Mouse (Mus musculus): ENCODE measurements around the gene Klrg2. TPM values are rescaled to one million over a fixed set of nuclear protein-coding genes. Genes with fewer than 3 reads are reported as not detected.

The Klrg2 gene
- polyA plus RNA-seq, 1 experiment from 2014 or later: 0.30 TPM

- no peak overlapping the region for H3K4me2 ChIP-seq (replicated peaks; ENCODE audit: low read depth, low read length)
- no peak for ATAC-seq (ENCODE audit: insufficient number of reproducible peaks, insufficient read depth, low FRiP score, low read depth)
- WGBS: 69% methylated on average over 1 of the region's 1 CpGs
Observed at GRCm38 (mm10) chr6:38624439-38624838, 12.6 kb downstream of the Klrg2 start.

GRCm38 (mm10) chr6:38623457-38623856 lies 13.6 kb downstream of the Klrg2 start:
- H3K27me3 ChIP-seq (ENCODE audit: control insufficient read depth, insufficient read depth, low read length): no peaks in the 10 kb centered on the region
- no peaks in the 10 kb centered on the region for H3K9me3 ChIP-seq (ENCODE audit: control insufficient read depth, low read depth, low read length)
- ATAC-seq (ENCODE audit: insufficient number of reproducible peaks, insufficient read depth, low FRiP score, low read depth): no peak
- no peak overlapping the region for H3K4me3 ChIP-seq (ENCODE audit: low read depth, low read length)
- H3K4me1 ChIP-seq (ENCODE audit: control insufficient read depth, insufficient read depth, low read length): no peaks in the 10 kb centered on the region
- no peak overlapping the region for H3K27ac ChIP-seq (ENCODE audit: low read length)
- H3K4me2 ChIP-seq (replicated peaks; ENCODE audit: low read depth, low read length): no peak overlapping the region
- no peak overlapping the region for H3K9ac ChIP-seq (replicated peaks; ENCODE audit: low read depth, low read length)
- H3K36me3 ChIP-seq (ENCODE audit: control insufficient read depth, insufficient read depth, low read length): peaks cover 3% of the 10 kb centered on the region
- WGBS: 65% methylated on average over 2 of the region's 2 CpGs

More at GRCm38 (mm10) chr6:38624439-38624838, 12.6 kb downstream of the Klrg2 start:
- peaks cover under 1% of the 10 kb centered on the region for H3K36me3 ChIP-seq (ENCODE audit: control insufficient read depth, insufficient read depth, low read length)
- H3K27ac ChIP-seq (ENCODE audit: low read length): no peak overlapping the region
- no peaks in the 10 kb centered on the region for H3K27me3 ChIP-seq (ENCODE audit: control insufficient read depth, insufficient read depth, low read length)
- H3K9me3 ChIP-seq (ENCODE audit: control insufficient read depth, low read depth, low read length): no peaks in the 10 kb centered on the region
- H3K4me1 ChIP-seq (ENCODE audit: control insufficient read depth, insufficient read depth, low read length): no peaks in the 10 kb centered on the region
- no peak overlapping the region for H3K4me3 ChIP-seq (ENCODE audit: low read depth, low read length)
- H3K9ac ChIP-seq (replicated peaks; ENCODE audit: low read depth, low read length): no peak overlapping the region

- Histone ChIP-seq H3K4me1 (ENCODE audit: control insufficient read depth, insufficient read depth, low read length) (no peaks in the 10 kb centered on the region), H3K36me3 (ENCODE audit: control insufficient read depth, insufficient read depth, low read length) (peaks cover 3% of the 10 kb centered on the region), H3K27me3 (ENCODE audit: control insufficient read depth, insufficient read depth, low read length) (no peaks in the 10 kb centered on the region), H3K9me3 (ENCODE audit: control insufficient read depth, low read depth, low read length) (no peaks in the 10 kb centered on the region; the same call in 1 of the 2 replicates), H3K4me2 (replicated peaks; ENCODE audit: low read depth, low read length) (no peak overlapping the region), H3K4me3 (ENCODE audit: low read depth, low read length) (no peak overlapping the region), H3K9ac (replicated peaks; ENCODE audit: low read depth, low read length) (no peak overlapping the region), H3K27ac (ENCODE audit: low read length) (no peak overlapping the region)
- WGBS: 95% methylated on average over 1 of the region's 1 CpGs
- ATAC-seq (ENCODE audit: insufficient number of reproducible peaks, insufficient read depth, low FRiP score, low read depth): no peak
Observed at GRCm38 (mm10) chr6:38622406-38622805, 14.6 kb downstream of the Klrg2 start.

- Histone ChIP-seq H3K36me3 (ENCODE audit: control insufficient read depth, insufficient read depth, low read length) (peaks cover 37% of the 10 kb centered on the region), H3K4me2 (replicated peaks; ENCODE audit: low read depth, low read length) (no peak overlapping the region), H3K4me3 (ENCODE audit: low read depth, low read length) (no peak overlapping the region), H3K27me3 (ENCODE audit: control insufficient read depth, insufficient read depth, low read length) (no peaks in the 10 kb centered on the region), H3K9me3 (ENCODE audit: control insufficient read depth, low read depth, low read length) (no peaks in the 10 kb centered on the region), H3K27ac (ENCODE audit: low read length) (no peak overlapping the region), H3K9ac (replicated peaks; ENCODE audit: low read depth, low read length) (no peak overlapping the region), H3K4me1 (ENCODE audit: control insufficient read depth, insufficient read depth, low read length) (no peaks in the 10 kb centered on the region)
- ATAC-seq (ENCODE audit: insufficient number of reproducible peaks, insufficient read depth, low FRiP score, low read depth): no peak
- WGBS: 33% methylated on average over 2 of the region's 2 CpGs
Observed at GRCm38 (mm10) chr6:38609892-38610291, 27.1 kb downstream of the Klrg2 start.

GRCm38 (mm10) chr6:38597481-38597880 lies 39.6 kb downstream of the Klrg2 start:
- no peak overlapping the region for H3K27ac ChIP-seq (ENCODE audit: low read length)
- peaks cover 59% of the 10 kb centered on the region for H3K36me3 ChIP-seq (ENCODE audit: control insufficient read depth, insufficient read depth, low read length)
- H3K9me3 ChIP-seq (ENCODE audit: control insufficient read depth, low read depth, low read length): no peaks in the 10 kb centered on the region
- H3K9ac ChIP-seq (replicated peaks; ENCODE audit: low read depth, low read length): no peak overlapping the region
- H3K4me3 ChIP-seq (ENCODE audit: low read depth, low read length): no peak overlapping the region
- H3K4me2 ChIP-seq (replicated peaks; ENCODE audit: low read depth, low read length): no peak overlapping the region
- ATAC-seq (ENCODE audit: insufficient number of reproducible peaks, insufficient read depth, low FRiP score, low read depth): no peak
- no peaks in the 10 kb centered on the region for H3K4me1 ChIP-seq (ENCODE audit: control insufficient read depth, insufficient read depth, low read length)
- WGBS: 95% methylated on average over 4 of the region's 4 CpGs
- no peaks in the 10 kb centered on the region for H3K27me3 ChIP-seq (ENCODE audit: control insufficient read depth, insufficient read depth, low read length)

GRCm38 (mm10) chr6:38581711-38582110 lies 55.3 kb downstream of the Klrg2 start:
- no peaks in the 10 kb centered on the region for H3K4me1 ChIP-seq (ENCODE audit: control insufficient read depth, insufficient read depth, low read length)
- H3K4me3 ChIP-seq (ENCODE audit: low read depth, low read length): no peak overlapping the region
- H3K36me3 ChIP-seq (ENCODE audit: control insufficient read depth, insufficient read depth, low read length): peaks cover 29% of the 10 kb centered on the region
- no peaks in the 10 kb centered on the region for H3K27me3 ChIP-seq (ENCODE audit: control insufficient read depth, insufficient read depth, low read length)
- WGBS: 90% methylated on average over 3 of the region's 3 CpGs
- no peak overlapping the region for H3K27ac ChIP-seq (ENCODE audit: low read length)
- H3K4me2 ChIP-seq (replicated peaks; ENCODE audit: low read depth, low read length): no peak overlapping the region
- ATAC-seq (ENCODE audit: insufficient number of reproducible peaks, insufficient read depth, low FRiP score, low read depth): no peak
- H3K9me3 ChIP-seq (ENCODE audit: control insufficient read depth, low read depth, low read length): no peaks in the 10 kb centered on the region
- no peak overlapping the region for H3K9ac ChIP-seq (replicated peaks; ENCODE audit: low read depth, low read length)

- WGBS: 95% methylated on average over 3 of the region's 3 CpGs
- Histone ChIP-seq H3K9me3 (ENCODE audit: control insufficient read depth, low read depth, low read length) (no peaks in the 10 kb centered on the region), H3K27me3 (ENCODE audit: control insufficient read depth, insufficient read depth, low read length) (no peaks in the 10 kb centered on the region), H3K4me1 (ENCODE audit: control insufficient read depth, insufficient read depth, low read length) (no peaks in the 10 kb centered on the region), H3K4me3 (ENCODE audit: low read depth, low read length) (no peak overlapping the region), H3K27ac (ENCODE audit: low read length) (no peak overlapping the region), H3K36me3 (ENCODE audit: control insufficient read depth, insufficient read depth, low read length) (peaks cover 21% of the 10 kb centered on the region), H3K4me2 (replicated peaks; ENCODE audit: low read depth, low read length) (no peak overlapping the region), H3K9ac (replicated peaks; ENCODE audit: low read depth, low read length) (no peak overlapping the region)
- no peak for ATAC-seq (ENCODE audit: insufficient number of reproducible peaks, insufficient read depth, low FRiP score, low read depth)
Observed at GRCm38 (mm10) chr6:38580112-38580857, 56.8 kb downstream of the Klrg2 start.

- Histone ChIP-seq H3K27ac (ENCODE audit: low read length) (no peak overlapping the region), H3K27me3 (ENCODE audit: control insufficient read depth, insufficient read depth, low read length) (no peaks in the 10 kb centered on the region), H3K9me3 (ENCODE audit: control insufficient read depth, low read depth, low read length) (no peaks in the 10 kb centered on the region), H3K4me3 (ENCODE audit: low read depth, low read length) (no peak overlapping the region), H3K4me2 (replicated peaks; ENCODE audit: low read depth, low read length) (no peak overlapping the region), H3K36me3 (ENCODE audit: control insufficient read depth, insufficient read depth, low read length) (peaks cover 30% of the 10 kb centered on the region), H3K9ac (replicated peaks; ENCODE audit: low read depth, low read length) (no peak overlapping the region), H3K4me1 (ENCODE audit: control insufficient read depth, insufficient read depth, low read length) (no peaks in the 10 kb centered on the region)
- no peak for ATAC-seq (ENCODE audit: insufficient number of reproducible peaks, insufficient read depth, low FRiP score, low read depth)
- WGBS: 77% methylated on average over 2 of the region's 2 CpGs
Observed at GRCm38 (mm10) chr6:38576096-38576495, 60.9 kb downstream of the Klrg2 start.
